Mouse (Mus musculus) T-helper 17 cell (primary cell): ENCODE measurements at regions not wholly inside any gene's neighbourhood (a gene's known extent, or its start where the extent isn't known, plus 50 kb on each side); places are given as distances from the start of the nearest gene placed in this dataset.

Experiments used
- in situ Hi-C, 2 experiments: fragments of 300-600 bp; cut with MboI, MseI; formaldehyde crosslinking; loops; 1 replicate in 1 of 2; 2 replicates in 1 of 2; pipeline ENCODE4 v1.15.1; 2025; ENCODE audit warnings: high pct_unique_total_duplicates in 2 of 2

GRCm38 (mm10) chr1:169156875-169157274 is 374.4 kb downstream of the Nuf2 start:
- in situ Hi-C loops: no loop called here

GRCm38 (mm10) chr1:169155484-169156459 is 375.5 kb downstream of the Nuf2 start:
- in situ Hi-C loops: no loop called here

GRCm38 (mm10) chr1:169142216-169142615 is 389.0 kb downstream of the Nuf2 start:
- in situ Hi-C loops: no loop called here

- in situ Hi-C loops: no loop called here
Observed at GRCm38 (mm10) chr1:169140056-169140455, 391.2 kb downstream of the Nuf2 start.

DNA sequence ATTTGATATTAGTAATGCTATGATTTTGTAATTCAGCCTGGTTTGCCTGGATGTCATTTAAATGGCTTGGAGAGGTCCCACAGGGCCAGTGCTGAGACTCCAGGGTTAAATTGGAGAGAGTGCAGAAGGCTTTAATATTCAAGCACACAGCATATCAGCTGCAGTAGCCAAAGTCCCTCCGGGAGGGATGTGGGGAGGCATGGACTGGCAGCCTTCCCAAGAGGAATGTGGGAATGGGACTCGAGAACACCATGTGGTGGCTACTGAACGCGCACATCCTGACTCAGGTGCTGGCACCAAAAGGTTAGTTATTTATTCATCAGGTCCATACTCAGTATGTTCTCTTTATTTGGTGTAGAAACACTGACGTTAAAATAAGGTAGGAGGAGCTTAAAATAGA is 391.8 kb downstream of the Nuf2 start:
- in situ Hi-C loops: no loop called here

DNA sequence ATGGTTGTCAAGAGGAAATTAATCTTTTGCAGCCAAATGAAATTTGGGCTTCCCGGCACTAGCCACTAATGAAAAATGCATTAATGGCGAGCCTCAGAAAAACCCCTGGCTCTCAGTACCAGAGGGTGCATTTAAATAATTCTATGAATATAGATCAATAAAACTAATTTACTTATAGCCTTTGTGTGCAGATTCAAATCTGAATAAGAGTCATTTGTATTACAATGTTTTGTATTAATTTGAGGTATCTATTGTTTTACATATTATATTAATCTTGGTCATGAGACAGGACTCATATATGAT is 392.1 kb downstream of the Nuf2 start:
- in situ Hi-C loops: no loop called here

GRCm38 (mm10) chr1:169138404-169139183 is 392.7 kb downstream of the Nuf2 start:
- in situ Hi-C loops: no loop called here

GRCm38 (mm10) chr1:169135542-169135941 is 395.7 kb downstream of the Nuf2 start:
- in situ Hi-C loops: no loop called here

DNA sequence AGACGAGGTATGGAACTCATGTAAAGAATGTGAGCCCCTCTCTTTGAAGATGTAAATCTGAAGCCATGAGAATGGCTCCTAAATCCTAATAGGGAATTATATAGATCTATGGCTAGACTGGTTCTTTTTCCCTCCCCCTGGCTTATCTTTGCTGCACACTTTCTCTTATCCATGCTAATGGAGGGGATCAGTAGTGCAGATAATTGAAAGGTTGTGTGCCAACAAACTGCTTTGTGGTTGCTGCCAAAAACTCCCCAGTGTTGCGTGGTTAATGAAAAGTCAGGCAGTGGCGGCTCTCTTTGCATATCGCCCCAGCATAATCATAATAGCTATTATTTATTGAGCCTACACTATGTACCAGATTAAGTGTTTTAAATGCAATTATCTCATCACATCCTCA is 427.6 kb downstream of the Nuf2 start:
- in situ Hi-C loops: no loop called here

DNA sequence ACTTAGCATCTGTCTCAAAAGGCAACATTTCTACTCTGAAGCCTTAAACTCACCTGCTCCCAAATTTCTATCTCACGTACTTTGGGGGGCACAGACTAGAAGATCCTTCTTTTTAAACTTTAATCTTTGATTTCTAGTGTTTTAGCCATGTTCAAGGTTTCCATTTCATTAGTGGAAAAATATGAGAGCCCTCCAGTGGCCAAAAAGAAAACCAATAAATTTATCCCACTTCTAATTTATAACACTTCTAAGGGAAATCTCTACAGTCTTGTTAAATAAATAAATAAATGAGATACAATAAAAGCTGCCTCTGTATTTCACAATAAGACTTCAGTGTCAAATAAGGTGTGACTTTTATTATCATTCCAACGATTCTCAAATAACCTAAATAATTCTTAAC is 428.2 kb downstream of the Nuf2 start:
- in situ Hi-C loops: no loop called here

GRCm38 (mm10) chr1:169099221-169099620 is 432.0 kb downstream of the Nuf2 start:
- in situ Hi-C loops: loop anchor here in 1 of 2 experiments (10.0 kb wide), 1 partner anchor 1944 kb away; no protein-coding TSS in a partner anchor

DNA sequence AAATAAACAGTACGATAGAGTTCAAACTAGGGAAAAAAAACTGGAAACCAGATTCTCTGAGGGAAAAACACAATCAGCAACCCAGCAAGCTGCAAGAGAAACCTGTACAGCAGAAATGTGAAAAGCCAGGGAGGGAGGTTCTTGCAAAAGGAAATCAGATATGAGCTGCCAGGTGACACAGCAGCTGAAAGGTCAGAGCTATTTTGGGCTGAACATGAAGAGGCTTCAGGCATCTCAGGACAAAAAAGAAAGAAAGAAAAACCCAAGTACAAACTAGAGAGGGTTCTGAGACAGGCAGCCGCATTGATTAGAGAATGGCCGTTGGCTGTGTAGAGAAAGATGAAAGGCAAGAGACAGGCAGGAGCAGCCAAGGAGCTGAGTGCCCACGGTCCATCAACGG is 434.5 kb downstream of the Nuf2 start:
- in situ Hi-C loops: loop anchor here in 1 of 2 experiments (10.0 kb wide), 1 partner anchor 1942 kb away; no protein-coding TSS in a partner anchor

- in situ Hi-C loops: loop anchor here in 1 of 2 experiments (10.0 kb wide), 1 partner anchor 1939 kb away; no protein-coding TSS in a partner anchor
Observed at GRCm38 (mm10) chr1:169093602-169094354, 437.5 kb downstream of the Nuf2 start.

DNA sequence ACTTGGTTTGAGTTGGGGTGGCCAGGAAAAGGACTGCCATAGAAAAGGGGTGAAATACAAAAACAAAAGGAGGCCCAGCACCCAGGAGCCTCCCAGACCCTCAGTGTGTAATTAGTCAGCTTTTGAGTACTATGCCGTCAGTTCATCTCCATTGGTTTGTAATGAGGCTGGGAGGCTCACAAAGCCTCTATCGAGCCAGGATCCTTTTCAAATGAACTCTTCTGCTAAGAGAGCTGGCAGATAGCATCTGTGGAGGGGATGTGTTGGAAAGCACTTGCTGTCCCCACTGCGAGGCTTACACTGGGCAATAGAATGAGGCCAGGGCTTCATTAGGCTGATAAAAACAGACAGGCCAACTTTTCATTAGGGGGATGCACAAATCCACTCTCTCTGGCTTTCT is 445.2 kb downstream of the Nuf2 start:
- in situ Hi-C loops: no loop called here

DNA sequence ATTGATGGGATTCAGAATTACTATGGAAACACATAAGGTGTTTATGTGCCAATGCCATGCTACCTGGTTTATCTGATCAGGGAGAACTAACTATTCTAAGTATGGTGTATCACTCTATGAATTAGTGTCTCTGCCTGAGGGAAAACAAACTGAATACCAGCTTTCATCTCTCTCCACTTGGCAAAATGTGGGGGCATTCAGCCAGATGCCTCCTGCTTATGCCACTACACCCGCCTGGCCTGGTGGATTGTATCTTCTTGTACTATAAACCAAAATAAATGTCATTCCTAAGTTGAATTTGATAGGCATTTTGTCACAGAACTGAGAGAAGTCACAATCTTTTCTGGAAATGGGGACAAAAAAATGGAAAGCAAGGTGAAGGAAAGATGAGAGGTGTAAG is 450.6 kb downstream of the Nuf2 start:
- in situ Hi-C loops: no loop called here

DNA sequence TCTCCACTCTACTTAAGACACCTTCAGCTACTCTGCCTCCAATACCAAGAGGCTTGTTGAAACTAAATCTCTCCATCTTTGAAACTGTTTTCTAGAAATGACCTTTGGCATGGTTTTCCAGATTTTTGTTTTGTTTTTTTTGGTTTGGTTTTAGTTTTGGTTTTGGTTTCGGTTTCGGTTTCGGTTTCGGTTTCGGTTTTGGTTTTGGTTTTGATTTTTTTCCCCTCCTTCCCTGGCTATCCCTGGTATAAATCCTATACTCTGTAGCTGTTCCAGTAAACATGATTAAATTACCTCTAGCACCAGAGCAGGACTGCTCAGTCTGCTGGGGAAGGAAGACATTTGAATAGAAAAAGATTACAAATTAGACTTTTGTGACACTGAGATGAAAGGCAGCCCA is 454.0 kb downstream of the Nuf2 start:
- in situ Hi-C loops: loop anchor here in 1 of 2 experiments (10.0 kb wide), 1 partner anchor 1358 kb away; no protein-coding TSS in a partner anchor

DNA sequence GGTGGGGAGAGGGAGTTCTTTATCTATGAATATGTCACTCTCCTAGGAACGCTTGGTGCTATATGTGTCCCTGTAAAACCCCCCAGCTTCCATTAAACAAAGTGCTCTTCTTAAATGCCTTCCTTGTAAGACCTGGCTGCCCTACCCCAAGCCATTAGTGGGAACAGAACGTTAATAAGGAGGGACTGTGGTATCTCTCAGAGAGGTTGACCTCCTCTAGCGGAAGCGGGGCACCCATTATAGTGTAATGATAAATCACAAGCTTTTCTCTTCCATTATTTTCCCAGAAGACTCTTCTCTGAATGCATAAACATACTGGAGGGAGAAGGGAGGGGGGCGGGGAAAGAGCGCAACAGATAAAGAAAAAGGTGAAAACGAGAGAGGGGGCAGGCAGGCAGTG is 455.3 kb downstream of the Nuf2 start:
- in situ Hi-C loops: loop anchor here in 1 of 2 experiments (10.0 kb wide), 1 partner anchor 1359 kb away; no protein-coding TSS in a partner anchor

DNA sequence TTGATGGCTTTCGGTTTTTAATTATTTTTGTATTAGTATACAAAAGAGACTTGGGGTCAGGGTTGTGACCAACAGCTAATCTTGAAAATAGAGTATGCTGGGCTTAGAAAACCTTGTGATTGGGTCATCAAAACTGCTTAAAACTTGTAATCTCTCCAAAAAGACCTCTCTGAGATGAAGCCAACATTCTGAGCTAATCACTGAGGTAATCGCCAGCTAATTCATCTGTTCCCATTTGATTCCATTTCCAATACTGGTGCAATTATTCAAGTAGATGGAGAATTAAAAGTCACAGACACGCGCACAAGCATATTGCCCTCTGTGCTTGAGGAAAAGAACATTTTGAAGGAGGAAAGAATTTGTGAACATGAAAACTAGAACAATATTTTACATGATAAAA is 459.9 kb downstream of the Nuf2 start:
- in situ Hi-C loops: loop anchor here in 1 of 2 experiments (10.0 kb wide), 1 partner anchor 1363 kb away; no protein-coding TSS in a partner anchor

- in situ Hi-C loops: loop anchor here in 1 of 2 experiments (10.0 kb wide), 1 partner anchor 1365 kb away; no protein-coding TSS in a partner anchor
Observed at GRCm38 (mm10) chr1:169069647-169070046, 461.6 kb downstream of the Nuf2 start.

- in situ Hi-C loops: no loop called here
Observed at GRCm38 (mm10) chr1:169066795-169067194, 464.5 kb downstream of the Nuf2 start.

DNA sequence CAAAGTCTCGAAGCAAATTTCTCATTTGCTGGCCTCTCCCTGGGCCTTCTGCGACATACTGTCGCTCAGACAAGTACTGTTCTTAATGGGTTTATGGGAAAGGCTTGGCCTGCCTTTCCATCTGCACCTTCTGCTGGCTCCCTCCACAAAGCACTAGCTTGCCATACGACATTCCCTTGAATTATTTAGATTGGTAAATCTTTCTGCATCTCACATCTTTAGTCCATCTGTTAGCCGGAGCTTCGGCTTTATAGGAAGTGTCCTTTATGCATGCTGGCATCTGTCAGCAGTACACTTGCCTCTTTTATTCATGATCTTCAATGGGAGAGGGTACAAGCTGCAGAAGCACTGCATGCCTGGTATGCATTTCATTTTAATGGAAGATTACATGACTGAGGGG is 470.6 kb downstream of the Nuf2 start:
- in situ Hi-C loops: loop anchor here in 1 of 2 experiments (5.0 kb wide), 1 partner anchor 103 kb away; no protein-coding TSS in a partner anchor
